Mouse (Mus musculus): ENCODE measurements around the gene Syngr2. TPM values are rescaled to one million over a fixed set of nuclear protein-coding genes. Genes with fewer than 3 reads are reported as not detected.
"Not testable (repeated sequence)": the region's sequence is repeated elsewhere in the genome, so short reads cannot be mapped to it uniquely, and the experiment has no call there.

Gene Syngr2
- polyA plus RNA-seq, 1 experiment from 2014 or later, result 13.7 TPM

- 56% methylated on average over 9 of the region's 9 CpGs for WGBS
- Histone ChIP-seq H3K9ac (replicated peaks) (peak overlapping the region; percentile 8; the same call in 1 of the 2 replicates), H3K27ac (replicated peaks) (no peak overlapping the region), H3K36me3 (no peaks in the 10 kb centered on the region), H3K9me3 (replicated peaks) (no peaks in the 10 kb centered on the region), H3K27me3 (replicated peaks) (peaks cover 33% of the 10 kb centered on the region), H3K4me1 (peaks cover 44% of the 10 kb centered on the region), H3K4me3 (replicated peaks) (peak overlapping the region; percentile 29), H3K4me2 (peak overlapping the region; percentile 59)
- ATAC-seq (ENCODE audit: low FRiP score), result no peak
Measured at GRCm38 (mm10) chr11:117782705-117783034, 26.8 kb upstream of the Syngr2 start.

DNA sequence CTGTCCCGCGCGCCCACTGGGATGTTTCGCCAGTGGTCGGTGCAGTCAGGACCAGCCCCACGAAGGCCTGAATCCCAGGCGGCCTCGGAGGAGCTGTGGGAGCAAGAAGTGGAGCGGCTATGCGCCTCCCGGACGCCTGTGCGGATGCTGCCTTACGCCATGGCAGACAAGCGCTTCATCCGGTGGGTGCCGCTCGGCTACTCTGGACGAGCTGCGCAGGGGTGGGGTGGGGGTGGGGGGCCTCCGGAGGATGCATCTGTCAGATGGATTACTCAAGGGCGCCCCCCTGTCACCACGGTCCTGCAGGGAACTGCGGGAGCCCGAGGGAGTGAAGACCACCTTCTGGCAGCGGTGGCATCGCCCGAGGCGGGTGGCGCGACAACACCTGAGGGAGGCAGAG lies 26.4 kb upstream of the Syngr2 start:
- Histone ChIP-seq H3K36me3 (no peaks in the 10 kb centered on the region), H3K9ac (replicated peaks) (peak overlapping the region; percentile 8; the same call in 1 of the 2 replicates), H3K4me2 (peak overlapping the region; percentile 59), H3K27me3 (replicated peaks) (peaks cover 33% of the 10 kb centered on the region), H3K27ac (replicated peaks) (no peak overlapping the region), H3K4me3 (replicated peaks) (peak overlapping the region; percentile 29), H3K9me3 (replicated peaks) (no peaks in the 10 kb centered on the region), H3K4me1 (peaks cover 44% of the 10 kb centered on the region)
- WGBS, result 7% methylated on average over 28 of the region's 31 CpGs
- ATAC-seq (ENCODE audit: low FRiP score), result peak; percentile 46; the same call in 1 of the 2 replicates

DNA sequence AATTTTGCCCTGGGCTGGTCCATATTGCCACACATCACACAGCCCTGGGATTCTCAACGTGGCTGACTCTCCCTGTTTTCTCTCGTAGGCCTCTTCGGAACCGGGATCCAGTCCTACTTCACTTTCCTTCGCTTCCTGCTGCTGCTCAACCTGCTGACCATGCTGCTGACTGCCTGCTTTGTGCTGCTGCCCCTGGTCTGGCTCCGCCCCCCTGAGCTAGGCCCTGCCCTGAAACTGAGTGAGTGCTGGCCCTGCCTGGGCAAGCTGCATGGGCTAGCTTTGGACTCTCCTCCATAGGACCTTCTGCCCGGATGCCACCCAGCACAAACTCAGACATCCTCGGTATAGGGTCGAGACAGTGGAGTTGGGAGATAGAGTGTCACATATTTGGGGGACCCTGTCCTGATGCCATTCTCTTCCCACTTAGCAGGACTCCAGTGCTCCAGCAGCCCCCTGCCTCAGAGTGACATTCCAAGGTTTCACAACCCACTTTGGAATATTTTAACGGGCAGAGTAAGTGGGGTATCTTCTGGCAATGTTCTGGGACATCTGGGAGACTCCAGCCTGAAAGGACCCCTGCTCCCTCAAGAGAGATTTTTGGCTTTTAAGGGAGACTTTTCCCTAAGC lies 25.7 kb upstream of the Syngr2 start:
- Histone ChIP-seq H3K9me3 (replicated peaks) (no peaks in the 10 kb centered on the region), H3K27ac (replicated peaks) (no peak overlapping the region), H3K4me1 (peaks cover 40% of the 10 kb centered on the region), H3K27me3 (replicated peaks) (peaks cover 33% of the 10 kb centered on the region), H3K4me2 (peak overlapping the region; percentile 59), H3K36me3 (no peaks in the 10 kb centered on the region), H3K9ac (replicated peaks) (peak overlapping the region; percentile 8; the same call in 1 of the 2 replicates), H3K4me3 (replicated peaks) (peak overlapping the region; percentile 29; the same call in 1 of the 2 replicates)
- 35% methylated on average over 10 of the region's 10 CpGs for WGBS
- no peak for ATAC-seq (ENCODE audit: low FRiP score)

GRCm38 (mm10) chr11:117786294-117786693 lies 23.2 kb upstream of the Syngr2 start:
- no peak overlapping the region for H3K9ac ChIP-seq (replicated peaks)
- H3K4me2 ChIP-seq, result no peak overlapping the region
- no peak for ATAC-seq (ENCODE audit: low FRiP score)
- H3K27me3 ChIP-seq (replicated peaks), result peaks cover 29% of the 10 kb centered on the region
- peaks cover 16% of the 10 kb centered on the region for H3K4me1 ChIP-seq
- H3K4me3 ChIP-seq (replicated peaks), result no peak overlapping the region
- 9% methylated on average over 10 of the region's 10 CpGs for WGBS
- H3K36me3 ChIP-seq, result no peaks in the 10 kb centered on the region
- H3K27ac ChIP-seq (replicated peaks), result no peak overlapping the region
- H3K9me3 ChIP-seq (replicated peaks), result no peaks in the 10 kb centered on the region

- not testable (repeated sequence) for H3K36me3 ChIP-seq; H3K9me3 ChIP-seq (replicated peaks); H3K4me3 ChIP-seq (replicated peaks); H3K27ac ChIP-seq (replicated peaks); H3K9ac ChIP-seq (replicated peaks); ATAC-seq (ENCODE audit: low FRiP score); H3K4me2 ChIP-seq; H3K4me1 ChIP-seq
- peaks cover 30% of the 10 kb centered on the region for H3K27me3 ChIP-seq (replicated peaks)
- WGBS, result 84% methylated on average over 7 of the region's 7 CpGs
Measured at GRCm38 (mm10) chr11:117788481-117788880, 21.0 kb upstream of the Syngr2 start.

- peak overlapping the region; percentile 38 for H3K4me2 ChIP-seq
- no peaks in the 10 kb centered on the region for H3K36me3 ChIP-seq
- H3K4me1 ChIP-seq, result peaks cover 3% of the 10 kb centered on the region; the same call in 1 of the 2 replicates
- H3K9me3 ChIP-seq (replicated peaks), result no peaks in the 10 kb centered on the region
- peaks cover 25% of the 10 kb centered on the region for H3K27me3 ChIP-seq (replicated peaks)
- H3K9ac ChIP-seq (replicated peaks), result no peak overlapping the region
- ATAC-seq (ENCODE audit: low FRiP score), result no peak
- 6% methylated on average over 14 of the region's 14 CpGs for WGBS
- H3K4me3 ChIP-seq (replicated peaks), result no peak overlapping the region
- no peak overlapping the region for H3K27ac ChIP-seq (replicated peaks)
Measured at GRCm38 (mm10) chr11:117790286-117790685, 19.2 kb upstream of the Syngr2 start.

DNA sequence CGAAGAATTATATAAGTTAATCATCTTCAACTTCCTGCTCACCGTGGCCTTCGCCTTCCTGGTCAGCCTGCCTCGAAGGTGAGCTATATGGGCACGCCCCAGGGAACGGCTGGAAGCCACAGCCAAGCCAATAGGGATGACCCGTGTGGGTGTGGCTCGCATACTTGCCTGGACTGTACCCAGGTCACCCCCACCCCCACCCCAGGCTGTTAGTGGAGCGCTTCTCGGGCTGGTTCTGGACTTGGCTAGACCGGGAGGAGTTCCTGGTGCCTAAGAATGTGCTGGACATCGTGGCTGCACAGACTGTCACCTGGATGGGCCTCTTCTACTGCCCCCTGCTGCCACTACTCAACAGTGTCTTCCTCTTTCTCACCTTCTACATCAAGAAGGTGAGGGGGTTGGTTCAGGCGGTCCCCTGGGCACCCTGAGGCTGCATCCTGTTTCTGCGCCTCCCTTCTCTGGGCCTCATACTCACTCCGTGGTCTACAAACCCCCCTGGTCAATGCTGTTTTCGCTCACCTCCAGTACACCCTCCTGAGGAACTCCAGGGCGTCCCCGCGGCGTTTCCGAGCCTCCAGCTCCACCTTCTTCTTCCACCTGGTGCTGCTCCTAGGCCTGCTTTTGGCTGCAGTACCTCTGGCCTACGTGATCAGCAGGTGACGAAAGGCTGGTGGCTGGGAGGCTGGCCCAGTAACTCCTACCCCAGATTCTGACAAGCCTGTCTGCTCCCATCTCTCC lies 18.6 kb upstream of the Syngr2 start:
- no peaks in the 10 kb centered on the region for H3K9me3 ChIP-seq (replicated peaks)
- peaks cover 3% of the 10 kb centered on the region; the same call in 1 of the 2 replicates for H3K4me1 ChIP-seq
- H3K4me3 ChIP-seq (replicated peaks), result no peak overlapping the region
- H3K4me2 ChIP-seq, result peak overlapping the region; percentile 38
- 36% methylated on average over 23 of the region's 23 CpGs for WGBS
- H3K9ac ChIP-seq (replicated peaks), result no peak overlapping the region
- H3K36me3 ChIP-seq, result no peaks in the 10 kb centered on the region
- no peak for ATAC-seq (ENCODE audit: low FRiP score)
- no peak overlapping the region for H3K27ac ChIP-seq (replicated peaks)
- H3K27me3 ChIP-seq (replicated peaks), result peaks cover 25% of the 10 kb centered on the region

DNA sequence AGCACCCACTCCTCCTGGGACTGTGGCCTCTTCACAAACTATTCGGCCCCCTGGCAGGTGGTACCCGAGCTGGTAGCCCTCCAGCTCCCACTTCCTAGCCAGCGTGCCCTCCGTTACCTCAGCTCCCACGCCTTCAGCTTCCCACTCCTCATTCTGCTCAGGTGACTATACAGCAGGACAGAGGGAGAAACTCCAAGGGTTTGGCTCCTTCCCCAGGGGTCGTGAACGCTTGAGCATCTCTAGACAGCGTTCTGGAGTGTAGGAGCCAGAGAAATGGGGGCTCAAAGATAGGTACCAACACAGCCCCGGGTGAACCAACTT lies 18.1 kb upstream of the Syngr2 start:
- Histone ChIP-seq H3K4me2 (no peak overlapping the region), H3K9me3 (replicated peaks) (no peaks in the 10 kb centered on the region), H3K27ac (replicated peaks) (no peak overlapping the region), H3K36me3 (no peaks in the 10 kb centered on the region), H3K9ac (replicated peaks) (no peak overlapping the region), H3K27me3 (replicated peaks) (peaks cover 25% of the 10 kb centered on the region), H3K4me1 (peaks cover 3% of the 10 kb centered on the region; the same call in 1 of the 2 replicates), H3K4me3 (replicated peaks) (no peak overlapping the region)
- ATAC-seq (ENCODE audit: low FRiP score), result no peak
- 88% methylated on average over 9 of the region's 9 CpGs for WGBS

DNA sequence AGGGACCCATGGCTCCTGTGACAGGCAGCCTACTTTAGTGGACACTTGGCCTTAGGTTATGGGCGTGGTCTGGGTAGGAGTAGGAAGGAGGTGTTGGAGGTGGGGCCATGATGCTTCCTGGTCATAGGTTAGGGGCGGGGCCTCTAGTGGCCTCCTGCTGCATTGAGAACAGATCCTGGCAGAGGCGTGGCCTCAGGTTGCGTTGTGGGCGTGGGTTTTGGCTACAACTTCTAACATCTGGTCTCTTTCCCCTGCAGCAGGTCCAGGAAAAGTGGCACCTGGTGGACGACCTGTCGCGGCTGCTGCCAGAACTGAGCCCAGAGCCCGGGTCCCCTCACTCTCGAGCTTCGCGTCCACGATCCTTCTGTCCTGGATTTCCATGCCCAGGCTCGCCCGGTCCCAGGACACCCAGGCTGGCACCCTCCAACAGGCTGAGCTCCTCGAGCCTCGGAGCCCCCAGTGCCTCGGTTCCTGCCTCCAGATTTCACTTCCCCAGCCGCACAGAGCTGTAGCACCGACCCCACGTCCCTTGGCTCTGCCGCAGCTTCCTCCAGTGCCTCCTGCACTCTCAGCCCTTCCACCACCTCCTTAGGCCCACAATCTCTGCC lies 17.1 kb upstream of the Syngr2 start:
- no peak; the same call in 1 of the 2 replicates for ATAC-seq (ENCODE audit: low FRiP score)
- no peaks in the 10 kb centered on the region for H3K36me3 ChIP-seq
- H3K9me3 ChIP-seq (replicated peaks), result no peaks in the 10 kb centered on the region
- peaks cover 3% of the 10 kb centered on the region; the same call in 1 of the 2 replicates for H3K4me1 ChIP-seq
- no peak overlapping the region for H3K27ac ChIP-seq (replicated peaks)
- no peak overlapping the region for H3K9ac ChIP-seq (replicated peaks)
- 7% methylated on average over 22 of the region's 22 CpGs for WGBS
- H3K4me2 ChIP-seq, result no peak overlapping the region
- peaks cover 25% of the 10 kb centered on the region for H3K27me3 ChIP-seq (replicated peaks)
- no peak overlapping the region for H3K4me3 ChIP-seq (replicated peaks)

DNA sequence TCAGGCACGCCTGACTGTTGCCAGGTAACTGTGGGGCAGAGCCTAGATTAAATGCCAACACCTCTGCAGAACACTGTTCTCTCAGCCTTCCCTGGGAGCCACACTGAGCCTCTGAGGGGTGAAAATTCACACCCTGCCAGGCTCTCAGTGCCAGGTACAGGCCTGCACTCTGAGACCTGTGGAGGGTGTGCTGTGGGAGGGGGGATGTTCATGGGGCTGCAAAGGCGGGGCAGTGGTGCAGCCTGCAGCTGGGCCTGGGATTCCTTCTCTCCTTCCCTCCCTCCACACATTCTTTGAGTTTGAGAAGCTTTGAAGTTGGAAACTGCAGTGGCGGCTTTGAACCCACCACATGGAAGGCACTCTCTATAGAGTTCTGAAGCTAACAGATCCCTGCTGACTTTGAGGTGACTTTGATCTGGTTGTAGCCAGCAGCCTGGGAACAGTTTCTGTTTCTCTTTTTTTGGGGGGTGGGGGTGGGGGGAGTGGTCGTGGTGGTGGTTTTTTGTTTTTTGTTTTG lies 15.4 kb upstream of the Syngr2 start:
- no peaks in the 10 kb centered on the region for H3K9me3 ChIP-seq (replicated peaks)
- ATAC-seq (ENCODE audit: low FRiP score), result no peak
- WGBS, result 68% methylated on average over 4 of the region's 4 CpGs
- H3K36me3 ChIP-seq, result no peaks in the 10 kb centered on the region
- peaks cover 25% of the 10 kb centered on the region for H3K27me3 ChIP-seq (replicated peaks)
- H3K27ac ChIP-seq (replicated peaks), result no peak overlapping the region
- peaks cover 3% of the 10 kb centered on the region; the same call in 1 of the 2 replicates for H3K4me1 ChIP-seq
- H3K4me3 ChIP-seq (replicated peaks), result no peak overlapping the region
- no peak overlapping the region for H3K4me2 ChIP-seq
- no peak overlapping the region for H3K9ac ChIP-seq (replicated peaks)

GRCm38 (mm10) chr11:117796954-117797353 lies 12.5 kb upstream of the Syngr2 start:
- 46% methylated on average over 5 of the region's 5 CpGs for WGBS
- no peak overlapping the region for H3K27ac ChIP-seq (replicated peaks)
- H3K9me3 ChIP-seq (replicated peaks), result no peaks in the 10 kb centered on the region
- H3K36me3 ChIP-seq, result no peaks in the 10 kb centered on the region
- no peak for ATAC-seq (ENCODE audit: low FRiP score)
- no peak overlapping the region for H3K4me3 ChIP-seq (replicated peaks)
- H3K9ac ChIP-seq (replicated peaks), result no peak overlapping the region
- H3K27me3 ChIP-seq (replicated peaks), result peaks cover 7% of the 10 kb centered on the region
- H3K4me2 ChIP-seq, result no peak overlapping the region
- peaks cover 3% of the 10 kb centered on the region; the same call in 1 of the 2 replicates for H3K4me1 ChIP-seq
